Mouse (Mus musculus) heart, postnatal 14 days (tissue): ENCODE measurements around the gene Tcf21. TPM values are rescaled to one million over a fixed set of nuclear protein-coding genes. Genes with fewer than 3 reads are reported as not detected.

Experiments
- DNase-seq, 2 experiments: peaks; one replicate each; pipeline ENCODE4 v3.0.0; 2021 to 2022
- intact Hi-C: fragments of 180-260 bp; cut with DNase I; formaldehyde crosslinking; loops from one replicate; pipeline ENCODE4 v1.15.1; 2025
- long read RNA-seq, 2 experiments: library from polyadenylated mRNA; stranded (forward); transcript quantifications; one replicate each; pipeline ENCODE4 v2.0.0; 2021
- total RNA-seq, 2 experiments: library from RNA; stranded (reverse); gene quantifications; 2 replicates each; pipeline ENCODE4 v1.2.3; 2021

Gene Tcf21
- 10 to 100 TPM; 21.0 to 21.5 TPM for total RNA-seq
- long read RNA-seq, experiment 1, transcript Tcf21-201 (2 exons, 1,267 nt), result major isoform, 59 of 59 reads
- long read RNA-seq, experiment 1, partial matches to known transcripts, result 0 of 59 reads
- long read RNA-seq, experiment 1, other reads (novel, unspliced or antisense), result 0 of 59 reads
- long read RNA-seq, experiment 2, transcript Tcf21-201 (2 exons, 1,267 nt), result major isoform, 69 of 69 reads
- long read RNA-seq, experiment 2, partial matches to known transcripts, result 0 of 69 reads
- long read RNA-seq, experiment 2, other reads (novel, unspliced or antisense), result 0 of 69 reads

DNA sequence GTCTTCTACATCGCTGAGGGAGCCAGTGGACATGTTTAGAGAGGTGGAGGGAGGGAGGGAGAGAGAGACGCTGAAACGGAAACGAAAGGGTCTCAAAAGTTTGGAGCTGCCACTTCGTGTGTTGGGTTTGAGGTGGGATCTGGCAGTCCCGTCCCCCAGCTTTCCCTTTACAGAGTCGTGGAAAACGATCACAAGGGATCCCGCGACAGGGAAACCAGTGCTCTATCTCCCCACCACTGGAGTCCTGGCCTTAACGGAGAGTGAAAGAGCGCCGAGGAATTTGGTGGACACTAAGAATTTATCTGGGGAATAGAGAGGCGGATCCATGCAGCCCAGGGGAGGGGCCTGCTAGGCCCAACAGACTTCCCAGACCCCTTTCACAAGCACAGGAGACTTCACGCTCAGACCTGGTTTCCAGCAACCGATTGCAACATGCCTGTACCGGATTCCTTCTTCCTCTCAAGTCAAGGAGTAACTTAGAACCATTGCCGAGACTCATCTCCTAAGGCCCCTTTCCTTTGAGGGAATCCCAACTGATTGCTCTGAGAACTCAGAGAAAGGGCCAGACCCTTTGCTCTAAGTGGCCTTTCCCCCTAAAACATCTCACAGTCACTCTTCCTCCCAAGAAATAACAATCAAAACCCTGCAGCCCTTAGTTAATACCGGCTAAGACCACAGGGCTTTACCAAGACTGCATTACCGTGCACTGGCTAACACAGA lies at the start of gene Tcf21:
Gene Tcf21 (minus strand): TSS at position 304 of the 720 bp plus-strand sequence.
- DNase-seq, result peak; percentile 71 to 73
- intact Hi-C loops, result loop anchor here (2.0 kb wide), 1 partner anchor 55 kb away; no protein-coding TSS in a partner anchor

GRCm38 (mm10) chr10:22868386-22868918 lies 48.5 kb upstream of the Tcf21 start:
- intact Hi-C loops, result no loop called here
- peak; percentile 38 to 56 for DNase-seq

DNA sequence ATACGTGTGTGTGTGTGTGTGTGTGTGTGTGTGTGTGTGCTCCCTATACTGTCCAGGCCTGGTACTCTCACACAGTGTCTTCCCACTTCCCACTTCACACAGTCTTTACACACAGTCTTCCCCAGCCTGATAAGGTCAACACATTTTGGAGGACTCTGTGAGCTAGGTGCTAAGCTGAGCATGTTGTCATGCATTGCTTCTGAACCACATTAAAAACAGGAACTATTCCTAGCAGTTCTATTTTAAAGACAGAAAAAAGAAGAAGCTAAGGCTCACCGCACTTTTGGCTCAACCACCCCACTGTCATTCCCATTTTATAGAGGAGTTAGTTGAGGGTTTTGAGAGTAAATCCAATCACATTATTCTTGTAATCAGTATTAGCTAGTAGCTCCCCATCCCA lies 47.2 kb upstream of the Tcf21 start:
- no peak for DNase-seq
- intact Hi-C loops, result no loop called here

DNA sequence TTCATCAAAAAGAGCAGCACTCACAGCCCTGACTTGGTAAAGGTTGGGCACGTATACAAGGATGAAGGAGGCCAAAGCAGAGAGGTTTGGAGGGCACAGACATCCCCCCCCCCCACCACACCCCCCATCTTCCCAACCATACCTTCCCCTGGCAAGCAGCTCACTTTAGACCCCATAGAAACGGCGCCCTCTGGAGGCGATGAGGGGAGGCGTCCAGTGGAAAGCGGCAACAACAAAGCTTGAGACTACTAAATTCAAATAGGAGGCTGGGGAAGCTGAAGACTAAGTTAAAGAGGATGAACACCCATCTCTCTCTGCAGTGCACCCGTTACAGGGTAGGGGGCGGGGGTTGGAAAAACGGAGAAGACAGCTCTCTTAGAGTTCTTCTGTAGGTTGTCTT lies 38.1 kb upstream of the Tcf21 start:
- intact Hi-C loops, result no loop called here
- no peak for DNase-seq

DNA sequence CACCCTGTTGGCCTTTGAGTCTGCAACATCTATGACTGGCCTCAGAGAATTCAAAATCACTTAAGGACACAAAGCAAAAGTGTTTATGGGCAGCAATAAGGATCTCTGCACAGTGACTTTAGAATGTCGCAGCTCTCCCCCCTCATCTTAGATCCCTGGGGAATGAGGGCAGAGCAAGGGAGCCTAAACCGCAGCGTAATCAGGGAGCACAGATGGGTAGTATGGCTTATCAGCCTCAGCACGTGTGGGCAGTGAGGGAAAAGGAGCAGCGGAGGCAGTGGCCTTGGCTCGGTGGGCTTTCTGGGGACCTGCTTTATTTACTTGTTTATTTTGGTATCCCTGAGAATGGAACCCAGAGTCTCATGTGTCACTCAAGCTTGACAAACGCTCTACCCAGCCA lies 34.4 kb upstream of the Tcf21 start:
- intact Hi-C loops, result no loop called here
- no peak for DNase-seq

DNA sequence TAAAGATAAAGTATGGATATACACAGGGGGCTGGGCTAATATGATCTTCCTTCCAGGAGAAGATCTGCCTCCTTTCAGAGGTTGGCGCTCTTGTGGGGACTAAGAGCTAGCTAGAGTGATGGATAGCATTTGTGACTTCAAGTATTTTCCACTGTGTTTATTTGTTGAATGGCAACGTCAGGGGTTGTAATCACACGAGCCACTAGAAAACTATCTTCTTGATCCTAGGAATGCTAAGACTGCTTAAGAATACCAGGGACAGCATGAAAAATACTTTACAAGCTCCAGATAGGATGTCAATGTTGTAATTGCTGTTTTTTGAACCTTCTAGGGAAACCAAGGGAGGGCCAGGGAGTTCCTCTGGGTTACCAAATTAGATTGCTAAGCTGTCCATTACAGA lies 25.4 kb upstream of the Tcf21 start:
- intact Hi-C loops, result no loop called here
- DNase-seq, result no peak

DNA sequence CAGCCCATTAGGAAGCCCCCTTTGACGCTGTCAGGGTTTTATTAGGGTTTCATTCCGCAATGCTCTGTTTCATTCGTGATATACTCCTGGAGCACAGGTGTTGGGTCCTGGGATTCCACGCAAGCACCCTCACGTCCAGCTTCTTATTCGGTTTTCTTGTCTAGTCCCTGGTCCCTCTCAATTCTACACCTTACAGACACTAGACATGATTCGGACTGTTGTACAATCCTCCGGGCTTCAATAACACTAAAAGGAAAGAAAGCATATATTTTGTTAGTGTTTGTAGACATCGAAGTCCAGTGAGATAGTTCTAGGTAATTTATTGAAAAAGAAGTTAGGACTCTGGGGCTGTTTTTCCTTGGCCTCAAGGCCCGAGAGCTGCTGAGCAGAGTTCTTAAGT lies 24.8 kb upstream of the Tcf21 start:
- intact Hi-C loops, result no loop called here
- DNase-seq, result no peak

DNA sequence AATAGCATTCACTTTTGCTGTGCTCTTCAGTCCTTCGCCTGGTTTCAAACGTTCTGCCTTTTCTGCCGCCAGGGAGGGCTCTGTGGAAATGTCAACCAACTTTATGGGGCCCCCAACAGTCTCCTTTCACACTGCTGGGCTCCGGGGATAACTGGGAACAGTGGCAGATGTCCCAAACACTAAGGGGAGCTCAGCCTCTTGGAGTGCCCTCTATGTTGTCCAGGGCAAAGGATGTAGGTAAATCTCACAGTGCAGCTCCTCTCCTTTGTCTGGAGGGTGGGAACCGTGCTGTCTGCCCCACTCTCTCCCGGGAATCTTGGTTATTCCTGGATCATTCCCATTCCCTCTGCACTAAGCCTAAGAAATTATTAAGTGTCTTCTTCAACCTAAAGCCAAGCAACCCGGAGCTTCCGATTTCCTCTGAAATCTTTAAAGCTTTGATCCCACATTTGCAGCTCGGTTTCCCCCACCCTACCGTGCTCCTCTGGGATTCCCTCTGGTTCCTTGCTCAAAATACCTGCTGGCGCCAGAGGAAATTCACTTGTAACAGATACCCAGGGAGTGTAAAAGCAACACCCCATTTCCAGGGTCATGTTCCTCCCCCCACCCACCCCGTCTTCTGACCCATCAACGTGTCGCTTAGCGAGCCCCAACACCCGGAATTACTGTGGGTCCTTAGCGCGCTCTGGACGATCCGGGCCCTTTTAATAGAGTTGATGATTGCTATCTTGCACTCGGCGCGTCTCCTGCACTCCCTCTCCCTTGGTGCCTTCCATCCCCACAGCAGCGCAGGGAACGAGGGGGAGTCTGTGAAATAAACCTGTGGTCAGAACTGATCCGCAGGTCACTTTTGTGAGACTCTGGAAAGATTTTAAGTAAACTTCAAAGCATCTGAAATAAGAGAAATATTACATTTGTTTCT lies 23.7 kb upstream of the Tcf21 start:
- no peak for DNase-seq
- intact Hi-C loops, result no loop called here

DNA sequence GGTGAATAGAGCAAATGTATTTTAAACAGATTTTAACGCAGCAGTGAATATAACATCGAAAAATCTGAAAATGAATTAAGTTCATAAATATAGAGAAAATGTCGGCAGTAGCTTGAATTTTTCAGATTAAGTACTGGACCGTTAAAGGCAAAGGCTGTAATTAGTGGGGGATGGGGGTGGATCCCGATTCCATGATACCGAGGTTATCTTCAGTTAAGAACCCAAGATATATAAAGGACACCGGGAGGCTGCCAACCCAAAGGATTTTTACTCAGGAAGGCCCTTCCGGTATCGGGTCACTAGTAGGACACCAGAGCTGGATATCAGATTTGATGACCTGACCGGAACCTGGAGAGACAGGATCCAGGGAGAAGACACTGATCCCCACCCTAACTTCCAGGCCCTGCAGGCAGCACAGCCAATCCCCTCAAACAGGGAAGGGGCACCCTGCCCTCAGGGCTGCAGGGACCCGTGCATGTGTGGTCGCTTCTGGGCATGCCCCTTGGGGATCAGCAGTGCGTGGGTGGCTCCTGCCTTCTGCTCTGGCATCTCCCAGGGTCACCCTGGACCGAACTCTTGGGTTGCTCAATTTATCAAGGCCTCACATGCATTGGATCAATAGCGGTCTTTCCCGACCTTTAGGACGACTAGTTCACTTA lies 22.9 kb upstream of the Tcf21 start:
- intact Hi-C loops, result no loop called here
- no peak for DNase-seq

DNA sequence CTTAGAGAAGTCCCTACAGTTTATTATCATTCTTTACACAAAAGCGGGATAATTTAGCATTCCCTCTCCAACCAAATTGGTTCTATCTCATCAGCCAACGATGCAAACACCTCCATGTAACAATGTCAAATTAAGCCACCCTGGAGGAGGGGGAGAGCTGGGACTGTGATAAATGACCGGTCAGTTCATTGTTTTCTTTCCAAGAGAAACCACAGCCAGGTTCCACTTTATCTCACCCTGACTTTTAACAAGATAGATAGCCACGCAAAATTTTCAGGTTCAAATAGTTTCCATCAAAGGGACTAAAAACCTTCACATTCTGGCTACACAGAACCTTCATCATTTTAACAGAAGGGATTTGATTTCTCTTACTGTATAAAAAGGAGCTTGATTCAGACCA lies 22.1 kb upstream of the Tcf21 start:
- intact Hi-C loops, result no loop called here

DNA sequence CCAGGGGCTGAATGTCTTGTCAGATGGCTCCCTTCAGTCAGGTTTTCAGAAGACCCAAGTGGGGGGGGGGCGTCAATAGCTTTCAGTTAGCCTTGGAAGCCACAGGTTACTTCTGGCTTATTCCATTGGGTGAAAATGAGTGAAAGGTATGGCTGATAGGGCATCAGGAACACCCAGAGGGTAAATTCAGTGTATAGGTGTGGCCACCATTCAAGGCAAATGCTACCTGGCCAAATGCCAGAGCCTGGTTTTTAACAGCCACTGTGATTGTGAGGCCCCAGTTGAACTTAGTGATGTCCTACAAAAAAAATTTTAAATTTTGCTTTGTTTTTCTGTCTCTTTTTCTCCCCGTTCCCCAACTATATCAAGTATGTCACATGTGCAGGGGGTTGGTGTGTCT lies 6.3 kb upstream of the Tcf21 start:
- no peak for DNase-seq
- intact Hi-C loops, result no loop called here

More for the DNA sequence above, 22.1 kb upstream of the Tcf21 start:
- no peak for DNase-seq

DNA sequence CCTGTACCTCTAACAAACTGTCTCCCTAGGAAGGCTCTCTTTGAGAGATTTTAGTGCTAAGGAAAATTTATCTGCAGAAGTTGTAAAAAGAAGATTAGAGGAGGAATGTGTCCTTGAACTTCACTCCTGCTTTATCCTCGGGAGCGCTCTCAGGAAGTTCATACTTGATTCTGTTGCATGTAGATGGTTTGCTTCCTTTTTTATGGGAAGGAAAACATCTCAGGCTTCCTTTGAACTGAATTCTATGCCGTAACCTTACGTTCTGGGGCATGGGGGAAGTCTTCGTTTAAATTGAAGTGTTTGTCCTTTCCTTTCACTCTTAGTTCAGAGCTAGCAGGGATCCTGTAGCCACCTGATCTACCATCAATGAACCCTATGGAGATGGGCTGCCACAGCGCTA lies 2.9 kb upstream of the Tcf21 start:
- no peak for DNase-seq
- intact Hi-C loops, result no loop called here

DNA sequence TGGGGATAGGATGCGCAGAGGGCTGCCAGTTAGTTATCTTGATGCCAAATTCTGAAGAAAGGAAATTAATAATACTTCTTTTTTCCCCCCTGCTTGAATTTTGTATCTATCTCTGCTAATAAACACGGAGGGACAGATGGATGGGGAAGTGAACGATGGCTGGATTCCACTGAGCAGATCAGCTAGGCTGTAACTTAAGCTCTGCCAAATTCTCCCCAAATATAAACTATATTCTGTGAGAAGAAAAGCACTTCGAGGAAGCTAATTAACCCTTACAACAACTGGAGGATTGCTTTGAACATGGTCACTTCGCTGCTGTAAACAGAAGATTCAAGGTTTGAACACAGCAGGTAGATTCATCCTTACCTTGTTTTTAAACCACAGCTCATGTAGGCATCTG lies 2.5 kb upstream of the Tcf21 start:
- intact Hi-C loops, result no loop called here
- DNase-seq, result no peak

GRCm38 (mm10) chr10:22821709-22822108 lies 1.7 kb upstream of the Tcf21 start:
- DNase-seq, result no peak
- intact Hi-C loops, result loop anchor here (2.0 kb wide), 1 partner anchor 53 kb away; no protein-coding TSS in a partner anchor

DNA sequence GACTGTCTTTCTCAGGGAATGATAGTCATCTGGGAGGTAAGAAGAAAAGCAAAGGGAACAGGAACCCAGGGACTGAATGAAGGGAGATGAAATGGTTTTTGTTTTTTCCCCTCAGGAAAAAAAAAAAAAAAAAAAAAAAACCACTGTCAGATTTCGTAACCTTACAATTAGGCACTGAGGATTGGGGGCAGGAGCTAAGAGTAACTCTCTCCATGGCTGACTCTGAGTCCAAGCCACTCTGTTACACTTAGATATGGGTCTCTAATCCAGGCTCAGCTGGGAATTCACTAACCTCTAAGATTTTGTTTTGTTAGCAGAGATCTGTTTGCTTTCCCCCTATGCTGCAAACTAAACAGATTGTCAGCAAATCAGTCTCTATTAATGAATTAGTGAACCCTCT lies 1.3 kb upstream of the Tcf21 start:
- intact Hi-C loops, result loop anchor here (2.0 kb wide), 1 partner anchor 54 kb away; no protein-coding TSS in a partner anchor

DNA sequence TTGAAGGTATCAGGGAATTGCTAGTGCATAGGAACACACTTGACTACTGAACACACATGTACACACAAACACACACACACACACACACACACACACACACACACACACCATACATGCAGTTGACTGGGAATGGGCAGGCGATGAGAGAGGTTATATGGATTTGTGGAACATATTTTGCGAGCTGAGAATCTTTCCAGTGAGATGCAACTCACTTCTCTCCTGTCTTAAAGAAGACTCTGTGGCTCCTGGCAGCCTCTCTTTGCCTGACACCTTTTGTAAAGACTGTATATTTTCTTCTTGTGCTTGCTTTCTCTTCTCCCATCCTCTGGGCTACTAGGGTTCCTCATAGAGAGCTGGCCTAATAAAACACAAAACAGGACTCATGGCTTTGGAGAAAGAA lies 867 bp upstream of the Tcf21 start:
- no peak for DNase-seq
- intact Hi-C loops, result loop anchor here (2.0 kb wide), 1 partner anchor 54 kb away; no protein-coding TSS in a partner anchor

More for the DNA sequence above, 1.3 kb upstream of the Tcf21 start:
- no peak for DNase-seq

DNA sequence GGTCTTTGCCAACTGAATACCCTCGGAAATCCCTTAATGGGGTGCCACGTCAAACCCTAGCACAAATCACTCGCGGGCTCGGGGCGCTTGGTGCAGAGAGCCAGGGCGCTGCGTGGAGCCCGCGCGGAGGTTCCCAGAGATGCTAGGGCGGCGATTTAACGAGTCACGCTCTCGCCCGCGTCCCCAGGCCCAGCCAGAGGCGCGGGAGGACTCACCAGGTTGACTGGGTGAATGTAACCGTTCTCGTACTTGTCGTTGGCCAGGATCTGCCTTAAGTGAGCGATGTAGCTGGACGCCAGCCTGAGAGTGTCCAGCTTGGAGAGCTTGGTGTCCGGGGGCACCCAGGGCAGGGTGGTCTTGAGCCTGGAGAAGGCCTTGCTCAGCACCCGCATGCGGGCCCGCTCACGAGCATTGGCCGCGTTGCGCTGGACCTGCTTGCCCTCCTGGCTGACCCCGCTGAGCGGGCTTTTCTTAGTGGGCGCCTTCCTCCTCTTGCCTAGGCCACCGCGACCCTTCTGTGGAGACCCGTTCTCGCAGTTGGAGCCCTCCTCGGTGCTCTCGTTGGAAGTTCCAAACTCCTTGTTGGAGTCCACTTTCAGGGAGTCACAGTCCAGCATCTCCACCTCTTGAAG lies 619 bp downstream of the Tcf21 start:
- intact Hi-C loops, result no loop called here
- peak in 1 of 2 experiments; percentile 24 for DNase-seq

GRCm38 (mm10) chr10:22818600-22819238 lies 1.3 kb downstream of the Tcf21 start:
- DNase-seq, result no peak
- intact Hi-C loops, result no loop called here

DNA sequence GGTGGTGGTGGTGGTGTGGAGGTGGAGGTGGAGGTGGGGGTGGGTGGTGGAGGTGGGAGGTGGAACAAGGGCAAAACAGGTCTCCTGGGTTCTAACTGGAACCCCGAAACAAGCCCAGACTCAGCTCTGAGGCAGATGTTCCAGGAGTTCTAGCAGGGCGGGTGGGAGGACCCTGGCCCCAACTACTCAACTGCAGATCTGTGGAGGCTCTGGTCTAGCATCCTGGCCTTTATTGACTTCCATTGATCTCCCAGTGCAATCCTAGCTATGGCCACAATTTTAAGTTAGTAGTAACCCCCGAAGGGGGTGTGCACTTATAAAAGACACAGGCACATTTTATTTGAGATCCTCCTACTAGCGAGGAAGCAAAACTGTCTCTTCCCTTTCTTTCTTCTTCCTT lies 2.0 kb downstream of the Tcf21 start:
- intact Hi-C loops, result no loop called here
- DNase-seq, result no peak
